Mouse (Mus musculus) cortical plate, adult 2 months (tissue): ENCODE data around the gene Nat8f2. TPM values are rescaled to one million over a fixed set of nuclear protein-coding genes. Genes with fewer than 3 reads are reported as not detected.
"Not testable (repeated sequence)": the region's sequence is repeated elsewhere in the genome, so short reads cannot be mapped to it uniquely, and the experiment has no call there.

Source experiments
- H3K27ac ChIP-seq: fragments of 200-500 bp; 2 replicates; pipeline ENCODE4 v1.5.1; 2012; ENCODE audit warnings: low read length, control low read depth, inconsistent platforms; ENCODE audit not compliant: insufficient read depth
- H3K4me1 ChIP-seq: fragments of 200-500 bp; 2 replicates; pipeline ENCODE4 v1.6.1; 2011; ENCODE audit warnings: low read length; ENCODE audit not compliant: control insufficient read depth, insufficient read depth
- H3K4me3 ChIP-seq: fragments of 200-500 bp; 2 replicates; pipeline ENCODE4 v1.5.1; 2011; ENCODE audit warnings: mild to moderate bottlenecking, low read length, control low read depth; ENCODE audit not compliant: insufficient read depth
- CTCF ChIP-seq: fragments of 200-500 bp; IDR thresholded peaks from 2 replicates; pipeline ENCODE4 v1.5.1; 2011; ENCODE audit warnings: mild to moderate bottlenecking, control low read depth, low read length; ENCODE audit not compliant: insufficient read depth; ENCODE audit errors: extremely low read depth
- POLR2A ChIP-seq: fragments of 200-500 bp; IDR thresholded peaks from 2 replicates; pipeline ENCODE4 v1.6.1; 2011; ENCODE audit warnings: mild to moderate bottlenecking, low read length, control low read depth; ENCODE audit not compliant: insufficient read depth; ENCODE audit errors: extremely low read depth
- polyA plus RNA-seq: library from polyadenylated mRNA; depleted of rRNA; stranded (reverse); fragments of >200 nt; gene quantifications from 2 replicates; pipeline ENCODE4 v1.2.3, GENCODE M21; 2012

The Nat8f2 gene
- polyA plus RNA-seq, 1 experiment = 0.40 TPM

GRCm38 (mm10) chr6:85902303-85902702 is 33.3 kb upstream of the Nat8f2 start:
- Histone ChIP-seq H3K27ac (no peak overlapping the region), H3K4me1 (no peaks in the 10 kb centered on the region), H3K4me3 (no peak overlapping the region)
- no peak for TF ChIP-seq POLR2A
- no peak for TF ChIP-seq CTCF

- H3K4me1 ChIP-seq, H3K27ac ChIP-seq, H3K4me3 ChIP-seq: not testable (repeated sequence)
Measured at GRCm38 (mm10) chr6:85898596-85899475, 29.9 kb upstream of the Nat8f2 start.

GRCm38 (mm10) chr6:85895061-85895648 is 26.2 kb upstream of the Nat8f2 start:
- H3K4me3 ChIP-seq, H3K27ac ChIP-seq, H3K4me1 ChIP-seq: not testable (repeated sequence)
- 0 out of 2 replicates have a peak, but pooled peaks have one; percentile 22 for TF ChIP-seq CTCF

- H3K4me3 ChIP-seq = no peak overlapping the region
- TF ChIP-seq CTCF = no peak
- TF ChIP-seq POLR2A = no peak
- H3K4me1 ChIP-seq = no peaks in the 10 kb centered on the region
- no peak overlapping the region for H3K27ac ChIP-seq
Measured at GRCm38 (mm10) chr6:85888961-85889360, 20.0 kb upstream of the Nat8f2 start.

GRCm38 (mm10) chr6:85884311-85884710 is 15.4 kb upstream of the Nat8f2 start:
- no peak overlapping the region for H3K27ac ChIP-seq
- no peak for TF ChIP-seq CTCF
- no peak for TF ChIP-seq POLR2A
- no peaks in the 10 kb centered on the region for H3K4me1 ChIP-seq
- no peak overlapping the region for H3K4me3 ChIP-seq

GRCm38 (mm10) chr6:85883246-85883645 is 14.3 kb upstream of the Nat8f2 start:
- H3K27ac ChIP-seq, H3K4me1 ChIP-seq, H3K4me3 ChIP-seq: not testable (repeated sequence)

- Histone ChIP-seq H3K4me1 (0 out of 2 replicates have a peak, but pooled peaks cover 2% of the 10 kb centered on the region), H3K4me3 (no peak overlapping the region), H3K27ac (no peak overlapping the region)
- TF ChIP-seq POLR2A (no peak), CTCF (no peak)
Measured at GRCm38 (mm10) chr6:85867726-85868690, 950 bp downstream of the Nat8f2 start.

GRCm38 (mm10) chr6:85866995-85867394 is 2.0 kb downstream of the Nat8f2 start:
- not testable (repeated sequence) for H3K4me3 ChIP-seq, H3K27ac ChIP-seq, H3K4me1 ChIP-seq

GRCm38 (mm10) chr6:85866166-85866565 is 2.8 kb downstream of the Nat8f2 start:
- H3K4me1 ChIP-seq, H3K27ac ChIP-seq, H3K4me3 ChIP-seq: not testable (repeated sequence)

GRCm38 (mm10) chr6:85864900-85865639 is 3.9 kb downstream of the Nat8f2 start:
- H3K27ac ChIP-seq, H3K4me1 ChIP-seq: not testable (repeated sequence)

More at GRCm38 (mm10) chr6:85864900-85865639, 3.9 kb downstream of the Nat8f2 start:
- not testable (repeated sequence) for H3K4me3 ChIP-seq
